Mouse (Mus musculus) bone marrow macrophage, adult 2 months (primary cell): ENCODE data around the gene Ywhab.

Experiments used
- CTCF ChIP-seq: IDR thresholded peaks from 2 replicates; pipeline ENCODE4 v1.5.1; 2012; ENCODE audit warnings: low read depth, mild to moderate bottlenecking, low read length, moderate library complexity
- POLR2A ChIP-seq: IDR thresholded peaks from 2 replicates; pipeline ENCODE4 v1.6.1; 2012; ENCODE audit warnings: mild to moderate bottlenecking, low read depth, low read length, borderline replicate concordance

GRCm38 (mm10) chr2:163996899-163997298 is 2.1 kb downstream of the Ywhab start:
- TF ChIP-seq CTCF, result no peak
- TF ChIP-seq POLR2A, result no peak
